Mouse (Mus musculus) myocyte (in vitro differentiated cells): ENCODE results near the gene Zfp511. TPM values are rescaled to one million over a fixed set of nuclear protein-coding genes. Genes with fewer than 3 reads are reported as not detected.

Experiments used
- H3K27me3 ChIP-seq: one replicate; pipeline ENCODE4 v1.6.1; 2011; ENCODE audit not compliant: control insufficient read depth, insufficient read depth, insufficient read length
- H3K36me3 ChIP-seq: one replicate; pipeline ENCODE4 v1.6.1; 2011; ENCODE audit not compliant: control insufficient read depth, insufficient read depth
- H3K4me2 ChIP-seq: one replicate; pipeline ENCODE4 v1.6.1; 2011; ENCODE audit warnings: low read depth, control low read depth
- H3K4me3 ChIP-seq: one replicate; pipeline ENCODE4 v1.5.1; 2011; ENCODE audit warnings: mild to moderate bottlenecking, control low read depth, moderate library complexity
- H3K79me2 ChIP-seq: one replicate; pipeline ENCODE4 v1.6.1; 2011; ENCODE audit not compliant: control insufficient read depth, insufficient read depth
- H3ac ChIP-seq: one replicate; pipeline ENCODE4 v1.6.1; 2011; ENCODE audit not compliant: control insufficient read depth, insufficient read length
- CEBPB ChIP-seq: IDR thresholded peaks from 2 replicates; pipeline ENCODE4 v1.6.1; 2011; ENCODE audit warnings: mild to moderate bottlenecking, moderate library complexity; ENCODE audit not compliant: poor library complexity, insufficient read depth, severe bottlenecking
- E2F4 ChIP-seq: IDR thresholded peaks from one replicate; pipeline ENCODE4 v1.6.1; 2011; ENCODE audit warnings: mild to moderate bottlenecking, control low read depth, moderate library complexity; ENCODE audit not compliant: insufficient read depth
- MAX ChIP-seq: IDR thresholded peaks from one replicate; pipeline ENCODE4 v1.6.1; 2011; ENCODE audit warnings: low read depth, mild to moderate bottlenecking, control low read depth
- MYOD1 ChIP-seq, 3 experiments: IDR thresholded peaks; one replicate each; pipeline ENCODE4 v1.6.1; 2011; ENCODE audit warnings: control low read depth in 2 of 3, low read depth in 2 of 3, mild to moderate bottlenecking in 2 of 3, moderate library complexity in 1 of 3; ENCODE audit not compliant: insufficient read length in 2 of 3, control insufficient read depth in 1 of 3
- MYOG ChIP-seq, 3 experiments: IDR thresholded peaks; one replicate each; pipeline ENCODE4 v1.6.1; 2011; ENCODE audit warnings: control low read depth in 2 of 3, low read depth in 2 of 3, mild to moderate bottlenecking in 2 of 3; ENCODE audit not compliant: insufficient read length in 2 of 3, control insufficient read depth in 1 of 3, insufficient read depth in 1 of 3
- POLR2A ChIP-seq: IDR thresholded peaks from one replicate; pipeline ENCODE4 v1.6.1; 2011; ENCODE audit warnings: low read depth, mild to moderate bottlenecking, control low read depth, moderate library complexity; ENCODE audit not compliant: insufficient read length
- POLR2AphosphoS2 ChIP-seq: IDR thresholded peaks from one replicate; pipeline ENCODE4 v1.6.1; 2011; ENCODE audit warnings: low read depth, control low read depth; ENCODE audit not compliant: insufficient read length
- REST ChIP-seq: IDR thresholded peaks from one replicate; pipeline ENCODE4 v1.6.1; 2011; ENCODE audit warnings: mild to moderate bottlenecking, control low read depth, moderate library complexity; ENCODE audit not compliant: insufficient read depth, insufficient read length
- SRF ChIP-seq: IDR thresholded peaks from one replicate; pipeline ENCODE4 v1.6.1; 2011; ENCODE audit warnings: low read depth; ENCODE audit not compliant: control insufficient read depth, insufficient read length
- TCF12 ChIP-seq: IDR thresholded peaks from one replicate; pipeline ENCODE4 v1.6.1; 2011; ENCODE audit warnings: mild to moderate bottlenecking, control low read depth; ENCODE audit not compliant: poor library complexity, insufficient read depth, severe bottlenecking
- TCF3 ChIP-seq: IDR thresholded peaks from one replicate; pipeline ENCODE4 v1.6.1; 2011; ENCODE audit warnings: low read depth, control low read depth; ENCODE audit not compliant: insufficient read length
- USF1 ChIP-seq: IDR thresholded peaks from one replicate; pipeline ENCODE4 v1.6.1; 2011; ENCODE audit warnings: low read depth, mild to moderate bottlenecking, control low read depth, moderate library complexity
- polyA plus RNA-seq: library from polyadenylated mRNA; unstranded; fragments of >200 nt; fragmentation: generic; extraction: Trizol; gene quantifications from one replicate; pipeline ENCODE4 v1.2.1, GENCODE M21; 2012; ENCODE audit warnings: missing spikeins

Zfp511 gene
- 25.2 TPM for polyA plus RNA-seq

- peak within 1 kb of the TSS; percentile 36 for H3ac ChIP-seq
- H3K4me3 ChIP-seq = peak within 1 kb of the TSS; percentile 62
- H3K27me3 ChIP-seq = no peaks in the 10 kb centered on the region
Measured at GRCm38 (mm10) chr7:140036281-140037170, at the start of gene Zfp511, which contains the start of gene Tubgcp2. Gene Zfp511 (plus strand): TSS chr7:140036391. Gene Tubgcp2 (minus strand): TSS chr7:140036669.

GRCm38 (mm10) chr7:139988272-139988671 is 47.9 kb upstream of the Zfp511 start:
- Histone ChIP-seq H3K27me3 (no peaks in the 10 kb centered on the region), H3K36me3 (no peaks in the 10 kb centered on the region), H3K4me2 (no peak overlapping the region), H3K4me3 (no peak overlapping the region), H3ac (no peak overlapping the region), H3K79me2 (no peaks in the 10 kb centered on the region)
- TF ChIP-seq POLR2AphosphoS2 (no peak), TCF3 (no peak), MYOD1 (IDR thresholded peaks at IDR 0.05; ENCODE audit: control insufficient read depth in 1 of 3, insufficient read length in 2 of 3, low read depth in 2 of 3) (no peak), TCF12 (no peak), POLR2A (no peak), E2F4 (no peak), CEBPB (no peak), SRF (no peak), REST (no peak), MYOG (IDR thresholded peaks at IDR 0.05; ENCODE audit: control insufficient read depth in 1 of 3, insufficient read depth in 1 of 3, insufficient read length in 2 of 3, low read depth in 2 of 3) (no peak), USF1 (no peak), MAX (no peak)

More at GRCm38 (mm10) chr7:140036281-140037170, at the start of gene Zfp511, which contains the start of gene Tubgcp2:
- TF ChIP-seq USF1 (no peak), MAX (no peak), TCF3 (no peak), SRF (peak; percentile 15), E2F4 (peak; percentile 62), MYOG (IDR thresholded peaks at IDR 0.05; ENCODE audit: control insufficient read depth in 1 of 3, insufficient read depth in 1 of 3, insufficient read length in 2 of 3, low read depth in 2 of 3) (no peak), MYOD1 (IDR thresholded peaks at IDR 0.05; ENCODE audit: control insufficient read depth in 1 of 3, insufficient read length in 2 of 3, low read depth in 2 of 3) (peak in 1 of 3 experiments; percentile 18), POLR2AphosphoS2 (peak; percentile 63), CEBPB (no peak), REST (no peak), POLR2A (peak; percentile 76), TCF12 (no peak)
- Histone ChIP-seq H3K36me3 (no peaks in the 10 kb centered on the region), H3K4me2 (peak within 1 kb of the TSS; percentile 82), H3K79me2 (peaks cover 11% of the 10 kb centered on the region)

- Histone ChIP-seq H3K79me2 (no peaks in the 10 kb centered on the region), H3ac (no peak overlapping the region), H3K36me3 (peaks cover 5% of the 10 kb centered on the region), H3K27me3 (no peaks in the 10 kb centered on the region), H3K4me3 (no peak overlapping the region), H3K4me2 (no peak overlapping the region)
- TF ChIP-seq E2F4 = no peak
- TF ChIP-seq MYOG (IDR thresholded peaks at IDR 0.05; ENCODE audit: control insufficient read depth in 1 of 3, insufficient read depth in 1 of 3, insufficient read length in 2 of 3, low read depth in 2 of 3) = peak in 1 of 3 experiments; percentile 31
Measured at GRCm38 (mm10) chr7:139990864-139991394, 45.3 kb upstream of the Zfp511 start.

GRCm38 (mm10) chr7:139992406-139992805 is 43.8 kb upstream of the Zfp511 start, which contains the start of gene Adam8:
Gene Adam8 (minus strand): TSS chr7:139992562.
- Histone ChIP-seq H3K27me3 (no peaks in the 10 kb centered on the region), H3ac (no peak within 1 kb of the TSS), H3K4me3 (no peak within 1 kb of the TSS), H3K79me2 (no peaks in the 10 kb centered on the region), H3K36me3 (peaks cover 5% of the 10 kb centered on the region), H3K4me2 (peak within 1 kb of the TSS; percentile 12)
- TF ChIP-seq MYOD1 (IDR thresholded peaks at IDR 0.05; ENCODE audit: control insufficient read depth in 1 of 3, insufficient read length in 2 of 3, low read depth in 2 of 3) (no peak), MAX (no peak), POLR2AphosphoS2 (no peak), REST (no peak), USF1 (no peak), E2F4 (no peak), MYOG (IDR thresholded peaks at IDR 0.05; ENCODE audit: control insufficient read depth in 1 of 3, insufficient read depth in 1 of 3, insufficient read length in 2 of 3, low read depth in 2 of 3) (no peak), TCF12 (no peak)

GRCm38 (mm10) chr7:139993532-139993931 is 42.7 kb upstream of the Zfp511 start:
- Histone ChIP-seq H3K4me2 (peak overlapping the region; percentile 1), H3K4me3 (no peak overlapping the region), H3ac (no peak overlapping the region), H3K27me3 (no peaks in the 10 kb centered on the region), H3K79me2 (no peaks in the 10 kb centered on the region), H3K36me3 (peaks cover 5% of the 10 kb centered on the region)
- TF ChIP-seq CEBPB (0 out of 2 replicates have a peak, but pooled peaks have one; percentile 5), MYOD1 (IDR thresholded peaks at IDR 0.05; ENCODE audit: control insufficient read depth in 1 of 3, insufficient read length in 2 of 3, low read depth in 2 of 3) (peak; percentile 58 to 94 (median 85)), TCF12 (no peak)
